Mouse (Mus musculus): Measurements from ENCODE around the gene Hs6st1. TPM values are rescaled to one million over a fixed set of nuclear protein-coding genes. Genes with fewer than 3 reads are reported as not detected.

Hs6st1 gene
- total RNA-seq, 1 experiment, result 46.3 TPM

DNA sequence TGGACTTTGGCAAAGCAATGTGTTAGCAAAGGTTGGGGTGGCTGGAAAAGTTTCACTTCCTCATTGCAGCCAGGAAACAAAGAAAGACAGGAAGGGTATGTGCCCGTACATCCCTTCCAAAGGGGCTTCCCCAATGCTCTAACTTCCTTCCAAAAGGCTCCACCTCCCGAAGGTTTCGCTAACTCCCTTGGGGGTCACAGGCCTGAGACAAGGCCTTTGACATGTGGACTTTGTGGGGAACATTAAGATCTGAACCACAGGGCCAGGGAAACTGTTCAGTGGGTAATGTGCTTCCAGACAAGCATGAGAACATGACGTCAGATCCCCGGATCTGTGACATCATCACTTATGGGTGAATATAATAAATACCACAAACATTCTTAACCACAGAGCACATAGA is 15.5 kb upstream of the Hs6st1 start:
- no peak overlapping the region for H3K9ac ChIP-seq (ENCODE audit: insufficient read depth, low read depth, low read length, poor library complexity, severe bottlenecking)
- DNase-seq (ENCODE audit: low read depth, low spot score), result no peak
- no peak overlapping the region for H3K4me3 ChIP-seq (ENCODE audit: insufficient read depth in 1 of 2, low read depth in 1 of 2, low read length in 2 of 2, poor library complexity in 1 of 2, severe bottlenecking in 1 of 2)
- peaks cover 16 to 22% of the 10 kb centered on the region in 2 experiments for H3K4me1 ChIP-seq (ENCODE audit: control insufficient read depth in 2 of 2, insufficient read depth in 2 of 2, low read length in 2 of 2, poor library complexity in 1 of 2)
- H3K36me3 ChIP-seq (ENCODE audit: control insufficient read depth, insufficient read depth, low read length, poor library complexity, severe bottlenecking), result no peaks in the 10 kb centered on the region
- no peak overlapping the region for H3K27ac ChIP-seq (ENCODE audit: insufficient read depth, low read depth, low read length, poor library complexity, severe bottlenecking)
- in situ Hi-C loops (cut with MboI; ENCODE audit: low sequenced_read_pairs in 2 of 2, unreplicated experiment in 2 of 2), result no loop called here
- H3K9me3 ChIP-seq (ENCODE audit: control insufficient read depth, insufficient read depth, low read depth, low read length), result no peaks in the 10 kb centered on the region; the same call in 1 of the 2 replicates
- TF ChIP-seq MAFK (IDR thresholded peaks at IDR 0.05; ENCODE audit: insufficient read depth, low read depth, low read length) (no peak), ZC3H11A (IDR thresholded peaks at IDR 0.05; ENCODE audit: borderline replicate concordance, low read depth, low read length) (no peak), ZNF384 (IDR thresholded peaks at IDR 0.05; ENCODE audit: low read depth, low read length) (no peak), CHD2 (IDR thresholded peaks at IDR 0.05; ENCODE audit: low read depth, low read length) (no peak), HCFC1 (IDR thresholded peaks at IDR 0.05; ENCODE audit: borderline replicate concordance, insufficient read depth, low read length) (no peak)

DNA sequence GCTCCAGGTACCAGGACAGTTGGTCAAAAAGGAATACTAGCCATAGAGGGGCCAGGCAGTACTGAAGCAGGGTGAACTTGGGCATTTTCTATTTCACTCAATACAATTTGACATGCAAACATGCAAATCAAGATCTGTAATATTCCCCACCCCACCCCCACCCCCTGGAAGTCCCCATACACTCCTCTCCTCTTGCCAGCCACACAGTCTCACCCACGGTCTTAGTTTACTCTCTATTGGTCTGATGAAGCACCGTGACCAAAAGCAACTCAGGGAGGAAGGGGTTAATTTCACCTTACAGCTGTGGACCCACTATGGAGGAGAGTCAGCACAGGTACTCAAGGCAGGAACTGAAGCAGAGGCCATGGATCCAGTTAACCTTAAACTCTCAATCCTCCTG is 14.6 kb upstream of the Hs6st1 start:
- in situ Hi-C loops (cut with MboI; ENCODE audit: low sequenced_read_pairs in 2 of 2, unreplicated experiment in 2 of 2), result no loop called here
- Histone ChIP-seq H3K36me3 (ENCODE audit: control insufficient read depth, insufficient read depth, low read length, poor library complexity, severe bottlenecking) (no peaks in the 10 kb centered on the region), H3K9ac (ENCODE audit: insufficient read depth, low read depth, low read length, poor library complexity, severe bottlenecking) (no peak overlapping the region), H3K4me3 (ENCODE audit: insufficient read depth in 1 of 2, low read depth in 1 of 2, low read length in 2 of 2, poor library complexity in 1 of 2, severe bottlenecking in 1 of 2) (no peak overlapping the region), H3K9me3 (ENCODE audit: control insufficient read depth, insufficient read depth, low read depth, low read length) (no peaks in the 10 kb centered on the region), H3K27ac (ENCODE audit: insufficient read depth, low read depth, low read length, poor library complexity, severe bottlenecking) (no peak overlapping the region; the same call in 1 of the 2 replicates), H3K4me1 (ENCODE audit: control insufficient read depth in 2 of 2, insufficient read depth in 2 of 2, low read length in 2 of 2, poor library complexity in 1 of 2) (peaks cover 18 to 23% of the 10 kb centered on the region in 2 experiments)
- TF ChIP-seq ZC3H11A (IDR thresholded peaks at IDR 0.05; ENCODE audit: borderline replicate concordance, low read depth, low read length), result no peak
- TF ChIP-seq HCFC1 (IDR thresholded peaks at IDR 0.05; ENCODE audit: borderline replicate concordance, insufficient read depth, low read length), result no peak
- no peak for TF ChIP-seq ZNF384 (IDR thresholded peaks at IDR 0.05; ENCODE audit: low read depth, low read length)
- TF ChIP-seq CHD2 (IDR thresholded peaks at IDR 0.05; ENCODE audit: low read depth, low read length), result no peak
- TF ChIP-seq MAFK (IDR thresholded peaks at IDR 0.05; ENCODE audit: insufficient read depth, low read depth, low read length), result no peak
- no peak for DNase-seq (ENCODE audit: low read depth, low spot score)

DNA sequence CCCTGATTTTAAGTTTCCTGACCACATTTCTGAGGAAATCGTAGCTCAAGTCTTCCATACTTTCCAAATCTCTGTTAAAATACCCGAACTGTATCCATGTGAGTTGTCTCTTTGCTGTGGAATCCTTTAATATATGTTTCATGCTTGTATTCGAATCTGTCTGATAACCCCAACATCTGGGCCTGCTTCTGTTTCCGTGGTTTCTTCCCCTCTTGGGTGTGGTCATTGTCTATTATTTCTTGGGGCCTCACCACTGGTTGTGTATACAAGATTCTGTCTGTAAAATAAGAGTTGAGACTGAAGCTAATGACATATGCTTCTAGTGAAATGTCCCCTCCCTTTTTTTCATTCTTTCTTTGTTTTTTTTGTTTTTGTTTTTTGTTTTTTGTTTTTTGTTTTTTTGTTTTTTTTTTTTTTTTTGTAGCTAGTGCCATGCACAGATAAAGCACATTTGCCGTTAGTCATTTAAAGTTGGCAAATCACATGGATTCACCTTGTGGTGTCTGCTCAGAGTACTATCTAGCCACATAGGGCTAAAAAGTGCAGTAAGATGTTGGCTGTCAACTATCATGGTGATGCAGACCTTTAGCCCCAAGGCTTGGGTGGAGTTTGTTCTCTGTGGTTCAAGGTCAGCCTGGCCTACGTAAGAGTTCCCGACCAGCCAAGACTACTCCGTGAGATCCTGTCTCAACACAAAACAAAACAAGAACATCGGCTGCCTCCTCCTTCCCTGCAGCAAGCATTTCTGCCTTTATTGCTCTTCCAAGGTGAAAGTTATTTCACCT is 13.8 kb upstream of the Hs6st1 start:
- in situ Hi-C loops (cut with MboI; ENCODE audit: low sequenced_read_pairs in 2 of 2, unreplicated experiment in 2 of 2), result no loop called here
- Histone ChIP-seq H3K9me3 (ENCODE audit: control insufficient read depth, insufficient read depth, low read depth, low read length) (no peaks in the 10 kb centered on the region), H3K4me1 (ENCODE audit: control insufficient read depth in 2 of 2, insufficient read depth in 2 of 2, low read length in 2 of 2, poor library complexity in 1 of 2) (peaks cover 25 to 30% of the 10 kb centered on the region in 2 experiments), H3K27ac (ENCODE audit: insufficient read depth, low read depth, low read length, poor library complexity, severe bottlenecking) (peak overlapping the region; percentile 92), H3K36me3 (ENCODE audit: control insufficient read depth, insufficient read depth, low read length, poor library complexity, severe bottlenecking) (no peaks in the 10 kb centered on the region), H3K9ac (ENCODE audit: insufficient read depth, low read depth, low read length, poor library complexity, severe bottlenecking) (no peak overlapping the region), H3K4me3 (ENCODE audit: insufficient read depth in 1 of 2, low read depth in 1 of 2, low read length in 2 of 2, poor library complexity in 1 of 2, severe bottlenecking in 1 of 2) (no peak overlapping the region)
- TF ChIP-seq ZNF384 (IDR thresholded peaks at IDR 0.05; ENCODE audit: low read depth, low read length) (peak; percentile 73; the same call in 1 of the 2 replicates), ZC3H11A (IDR thresholded peaks at IDR 0.05; ENCODE audit: borderline replicate concordance, low read depth, low read length) (no peak), CHD2 (IDR thresholded peaks at IDR 0.05; ENCODE audit: low read depth, low read length) (no peak), MAFK (IDR thresholded peaks at IDR 0.05; ENCODE audit: insufficient read depth, low read depth, low read length) (no peak)
- peak; percentile 73 for DNase-seq (ENCODE audit: low read depth, low spot score)

DNA sequence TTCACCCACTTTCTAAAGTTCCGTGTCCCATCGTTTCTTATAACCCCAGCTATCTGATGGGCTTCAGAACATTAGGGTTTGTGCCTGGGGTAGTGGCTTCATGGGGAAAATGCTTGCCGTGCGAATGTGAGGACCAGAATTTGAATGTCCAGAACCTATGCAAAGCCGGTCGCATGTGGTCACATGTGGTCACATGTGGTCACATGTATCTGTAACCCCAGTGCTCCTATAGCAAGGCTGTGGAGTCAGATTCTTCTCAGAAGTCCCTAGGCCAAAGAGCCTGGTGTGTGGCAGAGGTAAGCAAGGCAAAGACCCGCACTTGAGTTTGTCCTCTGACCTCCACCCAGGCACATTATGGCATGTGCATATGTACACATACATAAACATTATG is 13.2 kb upstream of the Hs6st1 start:
- no peaks in the 10 kb centered on the region for H3K9me3 ChIP-seq (ENCODE audit: control insufficient read depth, insufficient read depth, low read depth, low read length)
- H3K27ac ChIP-seq (ENCODE audit: insufficient read depth, low read depth, low read length, poor library complexity, severe bottlenecking), result peak overlapping the region; percentile 92
- peaks cover 28 to 34% of the 10 kb centered on the region in 2 experiments for H3K4me1 ChIP-seq (ENCODE audit: control insufficient read depth in 2 of 2, insufficient read depth in 2 of 2, low read length in 2 of 2, poor library complexity in 1 of 2)
- no peak for TF ChIP-seq MAFK (IDR thresholded peaks at IDR 0.05; ENCODE audit: insufficient read depth, low read depth, low read length)
- TF ChIP-seq ZC3H11A (IDR thresholded peaks at IDR 0.05; ENCODE audit: borderline replicate concordance, low read depth, low read length), result no peak
- TF ChIP-seq ZNF384 (IDR thresholded peaks at IDR 0.05; ENCODE audit: low read depth, low read length), result no peak
- no peak for TF ChIP-seq CHD2 (IDR thresholded peaks at IDR 0.05; ENCODE audit: low read depth, low read length)
- no peak overlapping the region for H3K4me3 ChIP-seq (ENCODE audit: insufficient read depth in 1 of 2, low read depth in 1 of 2, low read length in 2 of 2, poor library complexity in 1 of 2, severe bottlenecking in 1 of 2)
- in situ Hi-C loops (cut with MboI; ENCODE audit: low sequenced_read_pairs in 2 of 2, unreplicated experiment in 2 of 2), result no loop called here
- DNase-seq (ENCODE audit: low read depth, low spot score), result no peak
- no peak overlapping the region for H3K9ac ChIP-seq (ENCODE audit: insufficient read depth, low read depth, low read length, poor library complexity, severe bottlenecking)
- no peaks in the 10 kb centered on the region for H3K36me3 ChIP-seq (ENCODE audit: control insufficient read depth, insufficient read depth, low read length, poor library complexity, severe bottlenecking)

All from ES-E14 (cell line).